Mouse (Mus musculus): Measurements from ENCODE around the gene Pdia6. TPM values are rescaled to one million over a fixed set of nuclear protein-coding genes. Genes with fewer than 3 reads are reported as not detected.
A peak's percentile ranks its signal among the peaks of the same experiment; 100 is the strongest.

Pdia6 gene
- polyA plus RNA-seq (2014; fragmentation: Nextera tagmentation; extraction: Ambion mirVana): 476 and 508 TPM in 2 replicates

DNA sequence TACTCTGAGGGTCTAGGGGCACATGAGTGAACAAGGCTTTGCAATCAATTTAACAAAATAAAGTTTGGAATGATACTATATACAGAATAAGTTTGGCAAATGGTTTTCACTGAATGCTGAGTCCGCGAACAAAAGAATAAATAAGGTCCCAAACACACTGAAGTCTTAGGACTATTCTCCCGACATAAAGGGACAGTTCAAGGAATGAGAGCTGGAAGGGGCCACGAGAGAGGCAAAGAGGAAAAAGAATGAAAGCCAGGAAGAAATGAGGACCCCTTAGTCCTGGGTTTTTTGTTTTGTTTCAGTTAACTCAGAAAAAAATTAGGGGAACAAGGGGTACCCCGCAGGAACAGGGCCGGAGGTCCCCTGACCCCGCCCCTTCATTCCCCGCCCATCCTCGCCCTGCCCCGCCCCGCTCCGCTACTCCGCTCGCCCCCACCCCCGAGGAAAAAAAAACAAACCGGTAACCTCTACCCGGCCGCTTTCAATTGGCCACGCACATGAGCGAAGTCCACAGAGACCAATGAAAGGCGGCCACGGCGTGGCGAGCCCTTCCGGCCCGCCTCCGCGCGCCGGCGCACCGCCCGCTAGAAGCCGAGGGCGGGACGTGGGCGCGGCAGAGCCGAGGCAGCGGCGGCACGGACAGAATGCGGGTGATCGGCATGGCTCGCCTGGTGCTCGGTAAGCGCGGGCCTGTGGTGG, at the start of gene Pdia6:
Gene Pdia6, plus strand, starts transcription at position 575 of the 702 bp plus-strand sequence.
- H3K9ac ChIP-seq (ENCODE audit: low read depth, low read length): peak within 1 kb of the TSS; percentile 92
- ATAC-seq (replicated peaks; ENCODE audit: low FRiP score): peak; percentile 99
- H3K36me3 ChIP-seq (ENCODE audit: control insufficient read depth, insufficient read depth, low read length): peaks cover 12% of the 10 kb centered on the region
- H3K27ac ChIP-seq (ENCODE audit: low read depth, low read length): peak within 1 kb of the TSS; percentile 49; the same call in 1 of the 2 replicates
- no peaks in the 10 kb centered on the region for H3K27me3 ChIP-seq (replicated peaks; ENCODE audit: control insufficient read depth, insufficient read depth, low read length)
- WGBS: 1% methylated on average over 48 of the region's 48 CpGs
- H3K4me1 ChIP-seq (replicated peaks; ENCODE audit: control insufficient read depth, insufficient read depth, low read length): peaks cover 5% of the 10 kb centered on the region
- no peaks in the 10 kb centered on the region for H3K9me3 ChIP-seq (ENCODE audit: control insufficient read depth, low read length)
- H3K4me3 ChIP-seq (ENCODE audit: low read depth, low read length): peak within 1 kb of the TSS; percentile 90
- DNase-seq (ENCODE audit: low spot score): peak; percentile 90
- peak within 1 kb of the TSS; percentile 84 for H3K4me2 ChIP-seq

DNA sequence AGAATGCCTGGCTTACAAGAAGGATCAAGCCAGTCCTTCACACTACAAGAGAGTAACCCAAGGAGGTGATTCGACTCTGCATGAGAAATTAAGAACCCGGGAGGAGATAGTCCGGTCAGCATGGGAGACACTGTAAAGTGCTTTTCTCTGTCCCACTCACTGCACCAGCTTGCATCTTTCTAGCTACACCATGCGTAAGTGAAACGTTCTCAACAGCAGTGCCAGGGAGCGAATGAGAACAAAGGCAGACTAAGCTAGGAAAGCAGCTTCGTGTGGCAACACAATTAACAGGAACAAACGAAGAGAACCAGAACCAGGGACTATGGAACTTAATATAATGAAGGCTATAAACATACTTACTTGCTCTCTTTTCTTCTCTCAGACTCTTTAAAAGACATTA, 48.0 kb upstream of the Pdia6 start:
- H3K4me2 ChIP-seq: no peak overlapping the region
- H3K27me3 ChIP-seq (replicated peaks; ENCODE audit: control insufficient read depth, insufficient read depth, low read length): no peaks in the 10 kb centered on the region
- H3K4me3 ChIP-seq (ENCODE audit: low read depth, low read length): no peak overlapping the region
- DNase-seq (ENCODE audit: low spot score) (no peak), ATAC-seq (replicated peaks; ENCODE audit: low FRiP score) (no peak)
- no peaks in the 10 kb centered on the region for H3K9me3 ChIP-seq (ENCODE audit: control insufficient read depth, low read length)
- WGBS: 70% methylated on average over 8 of the region's 8 CpGs
- no peaks in the 10 kb centered on the region for H3K36me3 ChIP-seq (ENCODE audit: control insufficient read depth, insufficient read depth, low read length)
- H3K4me1 ChIP-seq (replicated peaks; ENCODE audit: control insufficient read depth, insufficient read depth, low read length): no peaks in the 10 kb centered on the region
- no peak overlapping the region for H3K27ac ChIP-seq (ENCODE audit: low read depth, low read length)
- H3K9ac ChIP-seq (ENCODE audit: low read depth, low read length): no peak overlapping the region

- Histone ChIP-seq H3K27ac (ENCODE audit: low read depth, low read length) (no peak overlapping the region), H3K4me1 (replicated peaks; ENCODE audit: control insufficient read depth, insufficient read depth, low read length) (no peaks in the 10 kb centered on the region), H3K9ac (ENCODE audit: low read depth, low read length) (no peak overlapping the region), H3K4me3 (ENCODE audit: low read depth, low read length) (no peak overlapping the region), H3K27me3 (replicated peaks; ENCODE audit: control insufficient read depth, insufficient read depth, low read length) (no peaks in the 10 kb centered on the region), H3K4me2 (no peak overlapping the region), H3K36me3 (ENCODE audit: control insufficient read depth, insufficient read depth, low read length) (no peaks in the 10 kb centered on the region), H3K9me3 (ENCODE audit: control insufficient read depth, low read length) (no peaks in the 10 kb centered on the region)
- ATAC-seq (replicated peaks; ENCODE audit: low FRiP score) (no peak), DNase-seq (ENCODE audit: low spot score) (no peak)
- 65% methylated on average over 4 of the region's 4 CpGs for WGBS
Measured at GRCm38 (mm10) chr12:17219107-17219506, 47.2 kb upstream of the Pdia6 start.

GRCm38 (mm10) chr12:17220631-17221030, 45.7 kb upstream of the Pdia6 start:
- Histone ChIP-seq H3K4me2 (no peak overlapping the region), H3K4me3 (ENCODE audit: low read depth, low read length) (no peak overlapping the region), H3K4me1 (replicated peaks; ENCODE audit: control insufficient read depth, insufficient read depth, low read length) (no peaks in the 10 kb centered on the region), H3K27ac (ENCODE audit: low read depth, low read length) (no peak overlapping the region), H3K9me3 (ENCODE audit: control insufficient read depth, low read length) (no peaks in the 10 kb centered on the region), H3K27me3 (replicated peaks; ENCODE audit: control insufficient read depth, insufficient read depth, low read length) (no peaks in the 10 kb centered on the region), H3K9ac (ENCODE audit: low read depth, low read length) (no peak overlapping the region), H3K36me3 (ENCODE audit: control insufficient read depth, insufficient read depth, low read length) (no peaks in the 10 kb centered on the region)
- 66% methylated on average over 5 of the region's 5 CpGs for WGBS
- DNase-seq (ENCODE audit: low spot score) (no peak), ATAC-seq (replicated peaks; ENCODE audit: low FRiP score) (no peak)

- no peak overlapping the region for H3K27ac ChIP-seq (ENCODE audit: low read depth, low read length)
- H3K4me3 ChIP-seq (ENCODE audit: low read depth, low read length): no peak overlapping the region
- no peaks in the 10 kb centered on the region for H3K27me3 ChIP-seq (replicated peaks; ENCODE audit: control insufficient read depth, insufficient read depth, low read length)
- H3K36me3 ChIP-seq (ENCODE audit: control insufficient read depth, insufficient read depth, low read length): no peaks in the 10 kb centered on the region
- H3K9me3 ChIP-seq (ENCODE audit: control insufficient read depth, low read length): no peaks in the 10 kb centered on the region
- H3K4me2 ChIP-seq: no peak overlapping the region
- ATAC-seq (replicated peaks; ENCODE audit: low FRiP score) (no peak), DNase-seq (ENCODE audit: low spot score) (no peak)
- no peak overlapping the region for H3K9ac ChIP-seq (ENCODE audit: low read depth, low read length)
- H3K4me1 ChIP-seq (replicated peaks; ENCODE audit: control insufficient read depth, insufficient read depth, low read length): no peaks in the 10 kb centered on the region
- 43% methylated on average over 5 of the region's 5 CpGs for WGBS
Measured at GRCm38 (mm10) chr12:17221891-17222428, 44.4 kb upstream of the Pdia6 start.

DNA sequence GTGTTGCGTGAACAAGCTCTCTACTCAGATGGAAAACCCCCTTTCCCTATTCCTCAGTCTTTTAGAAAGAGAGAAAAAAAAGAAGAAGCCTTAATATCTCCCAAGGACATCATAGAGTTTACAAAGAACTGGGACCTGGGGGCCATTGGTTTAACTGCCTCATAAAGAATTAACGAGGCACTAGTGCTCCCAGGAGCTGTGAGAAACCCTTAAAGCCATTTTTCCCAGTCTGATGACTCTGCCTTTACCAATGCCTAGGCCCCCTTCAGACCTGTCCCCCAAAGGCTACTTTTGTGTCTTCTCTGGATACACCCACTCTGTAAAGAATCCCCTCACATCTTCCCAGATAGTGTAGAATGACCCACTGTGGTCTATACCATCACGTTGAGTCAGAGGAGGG, 43.3 kb upstream of the Pdia6 start:
- no peaks in the 10 kb centered on the region for H3K36me3 ChIP-seq (ENCODE audit: control insufficient read depth, insufficient read depth, low read length)
- ATAC-seq (replicated peaks; ENCODE audit: low FRiP score): no peak
- H3K9ac ChIP-seq (ENCODE audit: low read depth, low read length): no peak overlapping the region
- H3K27ac ChIP-seq (ENCODE audit: low read depth, low read length): no peak overlapping the region
- H3K9me3 ChIP-seq (ENCODE audit: control insufficient read depth, low read length): no peaks in the 10 kb centered on the region
- H3K27me3 ChIP-seq (replicated peaks; ENCODE audit: control insufficient read depth, insufficient read depth, low read length): no peaks in the 10 kb centered on the region
- no peak overlapping the region for H3K4me3 ChIP-seq (ENCODE audit: low read depth, low read length)
- no peak overlapping the region for H3K4me2 ChIP-seq
- H3K4me1 ChIP-seq (replicated peaks; ENCODE audit: control insufficient read depth, insufficient read depth, low read length): no peaks in the 10 kb centered on the region
- 57% methylated on average over 3 of the region's 3 CpGs for WGBS
- DNase-seq (ENCODE audit: low spot score): no peak

GRCm38 (mm10) chr12:17225012-17225411, 41.3 kb upstream of the Pdia6 start:
- H3K27me3 ChIP-seq (replicated peaks; ENCODE audit: control insufficient read depth, insufficient read depth, low read length): no peaks in the 10 kb centered on the region
- H3K9me3 ChIP-seq (ENCODE audit: control insufficient read depth, low read length): no peaks in the 10 kb centered on the region
- H3K36me3 ChIP-seq (ENCODE audit: control insufficient read depth, insufficient read depth, low read length): no peaks in the 10 kb centered on the region
- no peaks in the 10 kb centered on the region for H3K4me1 ChIP-seq (replicated peaks; ENCODE audit: control insufficient read depth, insufficient read depth, low read length)
- no peak overlapping the region for H3K9ac ChIP-seq (ENCODE audit: low read depth, low read length)
- whole genome bisulfite sequencing: 78% methylated on average over 5 of the region's 5 CpGs
- no peak overlapping the region for H3K4me2 ChIP-seq
- H3K4me3 ChIP-seq (ENCODE audit: low read depth, low read length): no peak overlapping the region
- no peak overlapping the region for H3K27ac ChIP-seq (ENCODE audit: low read depth, low read length)
- no peak for DNase-seq (ENCODE audit: low spot score)
- no peak for ATAC-seq (replicated peaks; ENCODE audit: low FRiP score)

GRCm38 (mm10) chr12:17227903-17228302, 38.4 kb upstream of the Pdia6 start:
- Histone ChIP-seq H3K36me3 (ENCODE audit: control insufficient read depth, insufficient read depth, low read length) (no peaks in the 10 kb centered on the region), H3K4me1 (replicated peaks; ENCODE audit: control insufficient read depth, insufficient read depth, low read length) (no peaks in the 10 kb centered on the region), H3K4me2 (no peak overlapping the region), H3K27ac (ENCODE audit: low read depth, low read length) (no peak overlapping the region), H3K9me3 (ENCODE audit: control insufficient read depth, low read length) (no peaks in the 10 kb centered on the region), H3K4me3 (ENCODE audit: low read depth, low read length) (no peak overlapping the region), H3K27me3 (replicated peaks; ENCODE audit: control insufficient read depth, insufficient read depth, low read length) (no peaks in the 10 kb centered on the region), H3K9ac (ENCODE audit: low read depth, low read length) (no peak overlapping the region)
- ATAC-seq (replicated peaks; ENCODE audit: low FRiP score) (no peak), DNase-seq (ENCODE audit: low spot score) (no peak)
- WGBS: 81% methylated on average over 4 of the region's 4 CpGs

- H3K4me2 ChIP-seq: no peak overlapping the region
- no peaks in the 10 kb centered on the region for H3K9me3 ChIP-seq (ENCODE audit: control insufficient read depth, low read length)
- no peaks in the 10 kb centered on the region for H3K36me3 ChIP-seq (ENCODE audit: control insufficient read depth, insufficient read depth, low read length)
- ATAC-seq (replicated peaks; ENCODE audit: low FRiP score) (no peak), DNase-seq (ENCODE audit: low spot score) (no peak)
- 65% methylated on average over 5 of the region's 5 CpGs for WGBS
- H3K4me3 ChIP-seq (ENCODE audit: low read depth, low read length): no peak overlapping the region
- H3K9ac ChIP-seq (ENCODE audit: low read depth, low read length): no peak overlapping the region
- H3K27me3 ChIP-seq (replicated peaks; ENCODE audit: control insufficient read depth, insufficient read depth, low read length): no peaks in the 10 kb centered on the region
- no peak overlapping the region for H3K27ac ChIP-seq (ENCODE audit: low read depth, low read length)
- H3K4me1 ChIP-seq (replicated peaks; ENCODE audit: control insufficient read depth, insufficient read depth, low read length): no peaks in the 10 kb centered on the region
Measured at GRCm38 (mm10) chr12:17230581-17230980, 35.8 kb upstream of the Pdia6 start.

Measured in liver, embryonic 11.5 days (tissue).